Mouse (Mus musculus) neural tube, embryonic 11.5 days (tissue): ENCODE data around the gene Adk. TPM values are rescaled to one million over a fixed set of nuclear protein-coding genes. Genes with fewer than 3 reads are reported as not detected.

Source experiments
- ATAC-seq: fragments of 200-750 bp; cut with Nextera tagmentation; 2 replicates; pipeline ENCODE4 v1.8.0; 2017; ENCODE audit warnings: moderate number of reproducible peaks, mild to moderate bottlenecking, moderate TSS enrichment, moderate library complexity; ENCODE audit not compliant: insufficient read depth, low FRiP score, low TSS enrichment
- DNase-seq: peaks from one replicate; pipeline ENCODE4 v3.0.0-alpha.2; 2015; ENCODE audit warnings: low spot score
- H3K27ac ChIP-seq: fragments of 300-500 bp; sonication (generic); 2 replicates; pipeline ENCODE4 v1.5.1; 2014; ENCODE audit warnings: low read depth, mild to moderate bottlenecking, low read length
- H3K27me3 ChIP-seq: fragments of 300-500 bp; sonication (generic); 2 replicates; pipeline ENCODE4 v1.6.1; 2014; ENCODE audit warnings: mild to moderate bottlenecking, low read length, mixed read lengths; ENCODE audit not compliant: control insufficient read depth, insufficient read depth
- H3K36me3 ChIP-seq: fragments of 300-500 bp; sonication (generic); 2 replicates; pipeline ENCODE4 v1.6.1; 2014; ENCODE audit warnings: mild to moderate bottlenecking, low read length, moderate library complexity, mixed read lengths; ENCODE audit not compliant: control insufficient read depth, insufficient read depth
- H3K4me1 ChIP-seq: fragments of 300-500 bp; sonication (generic); 2 replicates; pipeline ENCODE4 v1.6.1; 2014; ENCODE audit warnings: low read length, mixed read lengths; ENCODE audit not compliant: control insufficient read depth, insufficient read depth
- H3K4me2 ChIP-seq: fragments of 300-500 bp; sonication (generic); 2 replicates; pipeline ENCODE4 v1.6.1; 2014; ENCODE audit warnings: low read depth, mild to moderate bottlenecking, moderate library complexity
- H3K4me3 ChIP-seq: fragments of 300-500 bp; sonication (generic); 2 replicates; pipeline ENCODE4 v1.5.1; 2014; ENCODE audit warnings: low read depth, low read length
- H3K9ac ChIP-seq: fragments of 300-500 bp; sonication (generic); 2 replicates; pipeline ENCODE4 v1.6.1; 2014; ENCODE audit warnings: mild to moderate bottlenecking, low read length
- H3K9me3 ChIP-seq: fragments of 300-500 bp; sonication (generic); 2 replicates; pipeline ENCODE4 v1.6.1; 2016; ENCODE audit warnings: low read length; ENCODE audit not compliant: control insufficient read depth
- WGBS: fragments of 180-500 bp; shearing (Covaris S2); extraction: QIAGEN DNeasy Blood & Tissue Kit; methylation state at CpG from one replicate; pipeline ENCODE4 v1.1.7; 2014; 5-methylcytosine and 5-hydroxymethylcytosine counted together
- polyA plus RNA-seq: library from polyadenylated mRNA; unstranded; fragments of >200 nt; fragmentation: Nextera tagmentation; extraction: Ambion mirVana; gene quantifications from 2 replicates; pipeline ENCODE4 v1.2.1, GENCODE M21; 2014

Adk gene
- polyA plus RNA-seq, 1 experiment from 2014 or later, result 106 TPM

- H3K4me2 ChIP-seq, result peak overlapping the region; percentile 69; the same call in 1 of the 2 replicates
- 66% methylated on average over 11 of the region's 11 CpGs for WGBS
- no peak overlapping the region for H3K4me3 ChIP-seq
These were observed 22.3 kb downstream of the Adk start for GRCm38 (mm10) chr14:21074398-21075320.

GRCm38 (mm10) chr14:21075751-21076500, 23.6 kb downstream of the Adk start:
- ATAC-seq (peak; percentile 97), DNase-seq (peak; percentile 94)
- Histone ChIP-seq H3K36me3 (no peaks in the 10 kb centered on the region), H3K4me2 (peak overlapping the region; percentile 69), H3K4me1 (no peaks in the 10 kb centered on the region), H3K27me3 (no peaks in the 10 kb centered on the region), H3K27ac (0 out of 2 replicates have a peak overlapping the region, but pooled peaks have one; percentile 42), H3K9me3 (no peaks in the 10 kb centered on the region), H3K4me3 (peak overlapping the region; percentile 53), H3K9ac (peak overlapping the region; percentile 77)
- under 1% methylated on average over 59 of the region's 59 CpGs for WGBS

More at GRCm38 (mm10) chr14:21074398-21075320, 22.3 kb downstream of the Adk start:
- H3K27me3 ChIP-seq, result no peaks in the 10 kb centered on the region
- ATAC-seq, result no peak
- no peak overlapping the region for H3K27ac ChIP-seq
- no peaks in the 10 kb centered on the region for H3K9me3 ChIP-seq
- no peaks in the 10 kb centered on the region for H3K4me1 ChIP-seq
- no peak for DNase-seq
- no peak overlapping the region for H3K9ac ChIP-seq
- H3K36me3 ChIP-seq, result no peaks in the 10 kb centered on the region

GRCm38 (mm10) chr14:21076501-21077194, 24.3 kb downstream of the Adk start:
- Histone ChIP-seq H3K4me1 (no peaks in the 10 kb centered on the region), H3K36me3 (no peaks in the 10 kb centered on the region), H3K4me3 (peak overlapping the region; percentile 53), H3K27ac (no peak overlapping the region), H3K4me2 (peak overlapping the region; percentile 69), H3K9me3 (no peaks in the 10 kb centered on the region), H3K27me3 (no peaks in the 10 kb centered on the region), H3K9ac (peak overlapping the region; percentile 77; the same call in 1 of the 2 replicates)
- WGBS, result 46% methylated on average over 7 of the region's 7 CpGs
- ATAC-seq (peak; percentile 42), DNase-seq (no peak)

DNA sequence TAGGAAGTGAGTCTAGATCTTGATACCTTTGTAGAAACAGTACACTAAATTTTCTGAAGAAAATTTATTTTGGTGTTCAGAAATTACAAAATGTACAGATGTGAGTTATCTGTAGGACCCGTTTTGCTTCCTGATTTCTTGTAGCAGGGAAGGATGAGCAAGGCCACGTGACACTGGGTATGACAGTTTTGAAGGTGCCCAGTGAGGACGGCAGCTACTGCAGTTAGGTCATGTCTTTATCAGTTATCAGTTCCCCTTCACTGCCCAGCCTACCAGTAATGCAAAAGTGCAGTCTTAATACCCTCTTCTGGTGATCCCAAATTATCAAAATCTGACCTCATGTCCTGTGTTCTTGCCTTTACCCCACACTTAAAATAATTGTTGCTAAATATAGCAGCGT, 25.6 kb downstream of the Adk start:
- 92% methylated on average over 4 of the region's 4 CpGs for WGBS
- no peak for DNase-seq
- H3K9me3 ChIP-seq, result no peaks in the 10 kb centered on the region
- no peaks in the 10 kb centered on the region for H3K36me3 ChIP-seq
- no peak overlapping the region for H3K4me2 ChIP-seq
- no peak overlapping the region for H3K27ac ChIP-seq
- no peaks in the 10 kb centered on the region for H3K27me3 ChIP-seq
- no peaks in the 10 kb centered on the region for H3K4me1 ChIP-seq
- no peak overlapping the region for H3K9ac ChIP-seq
- no peak overlapping the region for H3K4me3 ChIP-seq
- ATAC-seq, result no peak

DNA sequence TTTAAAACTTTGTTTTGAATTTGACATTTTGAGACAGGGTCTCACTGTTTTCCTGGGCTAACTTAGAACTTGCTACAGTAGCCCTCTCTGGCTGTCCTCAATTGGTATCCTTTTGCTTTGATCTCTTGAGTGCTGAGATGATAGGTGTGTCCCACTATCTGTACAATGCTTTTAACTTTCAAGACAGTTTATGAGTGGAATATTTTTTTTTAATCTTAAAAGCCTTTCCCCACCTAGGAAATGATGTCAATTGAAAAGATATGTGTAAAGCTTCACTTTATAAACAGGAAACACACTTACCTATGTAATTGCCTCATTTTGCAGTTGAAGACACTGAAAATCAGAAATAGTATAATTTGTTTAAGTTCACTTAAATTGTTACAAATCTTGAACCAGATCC, 26.1 kb downstream of the Adk start:
- H3K36me3 ChIP-seq, result no peaks in the 10 kb centered on the region
- H3K9me3 ChIP-seq, result no peaks in the 10 kb centered on the region
- H3K9ac ChIP-seq, result no peak overlapping the region
- no peaks in the 10 kb centered on the region for H3K4me1 ChIP-seq
- H3K27ac ChIP-seq, result no peak overlapping the region
- no peaks in the 10 kb centered on the region for H3K27me3 ChIP-seq
- H3K4me3 ChIP-seq, result no peak overlapping the region
- no peak overlapping the region for H3K4me2 ChIP-seq
- no peak for DNase-seq
- ATAC-seq, result no peak

DNA sequence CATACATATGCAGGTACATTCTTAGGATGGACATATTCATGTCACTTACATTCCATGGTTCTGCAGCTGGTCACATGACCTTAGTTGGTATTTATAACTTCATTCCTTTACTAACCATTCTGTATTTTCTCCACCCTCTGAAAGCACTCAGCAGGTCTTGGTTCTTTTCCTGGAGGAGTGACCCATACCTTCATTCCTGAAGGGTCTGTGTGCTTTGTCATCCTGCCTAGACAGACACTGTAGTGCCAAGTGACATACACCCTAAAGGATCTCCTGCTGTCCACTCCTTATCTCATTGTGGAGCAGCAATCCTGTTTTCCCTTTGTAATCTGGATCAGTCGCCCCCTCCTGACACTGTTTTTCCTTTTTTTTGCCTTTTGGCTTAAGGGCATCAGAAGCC, 30.4 kb downstream of the Adk start:
- H3K36me3 ChIP-seq, result no peaks in the 10 kb centered on the region
- no peak overlapping the region for H3K27ac ChIP-seq
- H3K27me3 ChIP-seq, result no peaks in the 10 kb centered on the region
- H3K4me3 ChIP-seq, result no peak overlapping the region
- WGBS, result 75% methylated on average over 1 of the region's 1 CpGs
- no peaks in the 10 kb centered on the region for H3K9me3 ChIP-seq
- H3K9ac ChIP-seq, result no peak overlapping the region
- no peak overlapping the region for H3K4me2 ChIP-seq
- DNase-seq, result no peak
- H3K4me1 ChIP-seq, result peaks cover 8% of the 10 kb centered on the region
- no peak for ATAC-seq

GRCm38 (mm10) chr14:21085666-21086065, 33.3 kb downstream of the Adk start:
- Histone ChIP-seq H3K36me3 (no peaks in the 10 kb centered on the region), H3K9me3 (no peaks in the 10 kb centered on the region), H3K4me3 (no peak overlapping the region), H3K4me1 (peaks cover 8% of the 10 kb centered on the region), H3K4me2 (no peak overlapping the region), H3K27ac (no peak overlapping the region), H3K27me3 (no peaks in the 10 kb centered on the region), H3K9ac (no peak overlapping the region)
- DNase-seq, result no peak
- no peak for ATAC-seq
- WGBS, result 86% methylated on average over 5 of the region's 5 CpGs

GRCm38 (mm10) chr14:21086106-21086505, 33.7 kb downstream of the Adk start:
- no peak overlapping the region for H3K27ac ChIP-seq
- DNase-seq, result no peak
- no peak for ATAC-seq
- H3K27me3 ChIP-seq, result no peaks in the 10 kb centered on the region
- no peak overlapping the region for H3K4me2 ChIP-seq
- no peaks in the 10 kb centered on the region for H3K36me3 ChIP-seq
- no peaks in the 10 kb centered on the region for H3K9me3 ChIP-seq
- H3K4me3 ChIP-seq, result no peak overlapping the region
- WGBS, result 29% methylated on average over 2 of the region's 2 CpGs
- H3K4me1 ChIP-seq, result peaks cover 8% of the 10 kb centered on the region
- H3K9ac ChIP-seq, result no peak overlapping the region
